Comparison of ENCODE assay signal across 20 mouse cellular contexts in genomic region chr14:47107461-47107860, GRCm38 (mm10).
"Had no signal": no experiment of that assay in that cellular context is flagged by ENCODE, and none has a peak within 500 bp of the region (broad histone marks: within the 10 kb centered on the region; RNA-seq: fewer than 3 reads in every experiment).

No protein-coding gene starts in this region.

- DNase-seq: lung, adult 18-20 months; lung, embryonic 14.5 days; lung, postnatal 10 days; lung, postnatal 4 days; midbrain, embryonic 14.5 days; retina, postnatal 1 day; right cerebral cortex, adult 18-20 months; right cerebral cortex, postnatal 25 days; right cerebral cortex, postnatal 4 days; spleen, adult 18-20 months; thymus, adult 18-20 months; thymus, postnatal 14 days; thymus, postnatal 36 days had no signal

- H3K27ac ChIP-seq: midbrain, embryonic 10.5 days; midbrain, embryonic 12.5 days; neural tube, embryonic 13.5 days; neural tube, embryonic 15.5 days; stomach, embryonic 15.5 days had no signal

- H3K9ac ChIP-seq: lung, embryonic 14.5 days; midbrain, embryonic 12.5 days; neural tube, embryonic 13.5 days; neural tube, embryonic 15.5 days; stomach, embryonic 15.5 days had no signal

- H3K27me3 ChIP-seq: midbrain, embryonic 12.5 days; neural tube, embryonic 13.5 days; neural tube, embryonic 15.5 days; stomach, embryonic 15.5 days had no signal

- H3K4me3 ChIP-seq: midbrain, embryonic 10.5 days; midbrain, embryonic 12.5 days; myocyte; neural tube, embryonic 13.5 days; neural tube, embryonic 15.5 days; stomach, embryonic 15.5 days had no signal

- ATAC-seq: midbrain, embryonic 16.5 days had no signal

- H3K9me3 ChIP-seq: midbrain, embryonic 10.5 days; midbrain, embryonic 12.5 days; neural tube, embryonic 13.5 days; neural tube, embryonic 15.5 days; stomach, embryonic 15.5 days had no signal

- H3K4me2 ChIP-seq: lung, embryonic 14.5 days; midbrain, embryonic 12.5 days; neural tube, embryonic 13.5 days; neural tube, embryonic 15.5 days; stomach, embryonic 15.5 days had no signal

- H3K36me3 ChIP-seq: midbrain, embryonic 10.5 days; midbrain, embryonic 12.5 days; neural tube, embryonic 13.5 days; neural tube, embryonic 15.5 days; stomach, embryonic 15.5 days had no signal

- H3K4me1 ChIP-seq: neural tube, embryonic 15.5 days had no signal
